Mouse (Mus musculus) retina, postnatal 1 day (tissue): ENCODE measurements at regions not wholly inside any gene's neighbourhood (a gene's known extent, or its start where the extent isn't known, plus 50 kb on each side); places are given as distances from the start of the nearest gene placed in this dataset.

Experiments used
- DNase-seq: peaks from one replicate; pipeline ENCODE4 v3.0.0-alpha.2; 2012

DNA sequence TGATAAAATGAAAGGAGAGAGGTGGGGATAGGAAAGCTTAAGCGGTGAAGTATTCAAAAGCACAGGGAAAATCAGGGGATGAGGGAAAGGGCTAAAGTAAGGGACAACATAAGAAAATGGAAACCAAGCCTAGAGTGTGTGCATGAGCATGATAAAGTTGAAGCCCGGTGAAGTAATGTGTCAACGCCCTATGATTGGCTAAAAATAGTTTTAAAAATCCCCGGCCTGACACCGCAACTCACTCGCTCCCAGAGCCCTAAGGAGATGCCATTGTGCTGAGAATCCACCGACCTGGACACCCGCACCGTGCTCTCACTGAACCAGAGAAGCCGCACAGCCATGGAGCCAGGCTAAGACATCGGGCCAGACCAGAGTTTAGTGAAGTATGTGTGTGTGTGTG is 210.3 kb upstream of the Zic4 start:
- no peak for DNase-seq

DNA sequence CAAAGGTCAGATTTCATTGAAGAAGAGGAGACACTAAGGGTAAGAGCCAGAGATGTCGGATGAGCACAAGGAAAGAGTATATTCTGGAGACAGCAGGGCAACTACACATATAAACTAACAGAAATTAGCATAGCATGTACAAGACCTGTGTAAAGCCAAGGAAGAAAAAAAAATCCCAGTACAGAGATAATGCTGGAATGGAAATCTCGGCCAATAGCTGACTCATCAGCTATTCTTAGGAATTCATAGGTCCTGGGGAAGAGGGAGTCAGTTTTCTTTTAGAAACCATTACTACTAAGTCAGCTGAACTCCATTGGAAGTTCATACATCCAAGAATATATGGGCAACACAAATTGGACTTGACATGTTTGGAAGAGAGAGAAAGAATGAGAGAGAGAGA is 202.9 kb upstream of the Zic4 start:
- DNase-seq, result no peak

DNA sequence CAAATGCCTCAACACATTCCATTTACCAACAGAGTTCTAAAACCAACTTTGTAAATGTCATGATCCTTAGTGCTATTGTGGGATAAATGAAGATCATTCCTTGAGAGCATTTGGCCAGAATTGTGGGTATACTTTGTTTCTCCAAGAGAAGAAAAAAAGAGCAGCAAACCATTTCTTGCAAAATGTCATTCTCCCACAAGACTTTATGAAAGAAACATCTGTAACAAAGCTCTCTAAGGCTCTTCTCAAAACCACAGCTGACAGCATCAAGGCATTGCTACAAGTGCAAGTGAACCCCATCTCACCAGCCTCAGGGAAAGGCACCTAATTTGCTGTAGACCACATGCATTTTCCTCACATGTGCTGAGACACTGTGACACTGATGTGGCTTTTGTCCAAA is 194.3 kb upstream of the Zic4 start:
- DNase-seq, result no peak

GRCm38 (mm10) chr9:91193221-91193620 is 169.0 kb upstream of the Zic4 start:
- no peak for DNase-seq

GRCm38 (mm10) chr9:91193954-91194353 is 168.3 kb upstream of the Zic4 start:
- no peak for DNase-seq

- no peak for DNase-seq
Measured at GRCm38 (mm10) chr9:91207281-91207680, 154.9 kb upstream of the Zic4 start.

DNA sequence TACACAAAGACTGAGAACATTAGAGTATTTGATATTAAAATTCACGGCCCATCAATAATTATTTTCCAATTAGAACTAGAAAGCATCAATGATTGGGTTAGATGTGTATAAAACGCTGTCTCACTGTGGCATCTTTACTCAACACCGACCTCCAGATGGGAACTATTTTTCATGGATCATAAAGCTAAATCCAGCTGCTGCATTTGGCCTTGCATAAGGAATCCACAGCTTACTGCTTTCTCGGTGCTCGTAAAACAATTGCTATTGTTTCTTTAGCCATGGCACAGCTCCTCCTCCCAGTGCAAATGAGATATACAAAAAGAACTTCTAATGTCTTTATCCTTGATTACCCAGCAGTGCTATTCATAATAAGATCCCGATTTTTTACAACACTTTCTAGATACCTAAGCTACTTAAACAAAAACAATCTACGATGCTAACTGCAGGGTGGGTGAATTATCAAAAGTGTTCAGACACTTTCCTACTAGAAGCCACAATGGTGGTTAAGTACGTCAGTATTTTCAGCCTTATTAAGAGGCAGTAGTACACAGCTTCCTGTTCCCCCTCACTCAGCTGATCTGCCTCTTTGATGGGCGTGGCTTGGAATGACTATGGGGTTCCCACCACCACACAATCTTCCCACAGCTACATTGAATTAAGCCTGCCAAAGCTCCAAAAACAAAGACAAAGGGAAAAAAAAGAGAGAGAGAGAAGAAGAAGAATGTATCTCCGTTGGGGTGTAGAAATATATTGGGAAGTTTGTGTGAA is 134.4 kb upstream of the Zic4 start:
- DNase-seq, result peak; percentile 45

DNA sequence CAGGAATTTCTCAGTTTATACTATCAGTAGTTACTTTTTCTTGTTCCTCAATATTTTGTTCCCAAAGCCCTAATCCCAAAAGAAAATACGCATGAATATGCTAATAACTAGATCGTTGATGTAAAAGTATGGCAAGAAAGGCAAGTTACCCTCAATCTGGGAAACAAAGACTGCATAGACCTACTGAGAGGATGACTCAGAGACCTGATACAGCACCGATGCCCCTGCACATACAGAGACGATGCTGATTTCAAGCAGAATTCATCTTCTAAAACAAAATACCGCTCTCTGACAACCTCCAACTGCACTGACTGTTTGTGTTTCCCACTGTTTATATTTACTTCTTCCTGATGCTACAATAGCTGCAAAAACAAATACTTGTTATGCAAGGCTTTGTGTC is 133.7 kb upstream of the Zic4 start:
- no peak for DNase-seq

DNA sequence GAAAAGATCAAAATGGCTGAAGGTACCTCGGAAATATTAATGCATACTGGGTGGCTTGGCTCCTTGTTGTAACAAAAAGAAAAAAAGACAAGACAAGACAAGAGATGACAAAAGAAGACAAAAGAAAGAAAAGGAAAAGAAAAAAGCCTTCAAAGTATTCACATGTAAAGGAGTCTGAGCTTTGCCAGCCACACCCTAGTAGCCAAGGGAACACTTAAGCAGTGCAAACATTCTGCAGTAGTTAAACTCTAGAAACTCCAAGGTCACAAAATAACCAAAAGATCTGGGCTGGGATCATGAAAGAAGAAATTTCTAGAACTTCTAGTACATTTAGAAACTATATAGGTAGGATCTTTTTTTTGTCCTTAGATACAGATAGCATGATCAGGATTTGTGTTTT is 108.3 kb upstream of the Zic4 start:
- DNase-seq, result no peak

- no peak for DNase-seq
Measured at GRCm38 (mm10) chr9:91291340-91291739, 70.9 kb upstream of the Zic4 start.
